Mouse (Mus musculus) brain, embryonic 14.5 days (tissue): ENCODE measurements at regions not wholly inside any gene's neighbourhood (a gene's known extent, or its start where the extent isn't known, plus 50 kb on each side); places are given as distances from the start of the nearest gene placed in this dataset.

Experiments used
- CTCF ChIP-seq: fragments of 200-500 bp; IDR thresholded peaks from 2 replicates; pipeline ENCODE4 v1.5.1; 2012; ENCODE audit warnings: inconsistent platforms, mild to moderate bottlenecking, moderate library complexity, borderline replicate concordance; ENCODE audit not compliant: insufficient read depth, insufficient read length; ENCODE audit errors: extremely low read depth
- POLR2A ChIP-seq: fragments of 200-500 bp; IDR thresholded peaks from 2 replicates; pipeline ENCODE4 v1.6.1; 2012; ENCODE audit warnings: mild to moderate bottlenecking, inconsistent platforms, borderline replicate concordance; ENCODE audit not compliant: poor library complexity, insufficient read depth, insufficient read length, severe bottlenecking; ENCODE audit errors: extremely low read depth

DNA sequence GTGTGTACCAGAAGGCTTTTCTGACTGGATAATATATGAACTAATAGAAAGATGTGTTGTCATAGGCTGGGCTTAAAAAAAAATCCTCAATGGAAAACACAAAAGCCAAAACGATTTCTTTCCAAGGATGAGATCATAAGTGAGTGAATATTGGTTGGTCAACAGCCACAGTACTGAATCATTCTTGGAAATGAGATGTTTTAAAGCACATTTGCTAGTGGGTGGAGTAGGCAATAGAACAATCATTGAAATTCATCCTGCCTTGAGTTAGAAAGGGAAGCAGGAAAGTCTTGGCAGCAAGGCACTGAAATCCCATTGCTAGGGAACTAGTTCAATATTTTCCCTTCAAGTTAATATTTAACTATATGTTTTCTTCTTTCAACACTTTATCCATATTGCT is 449.3 kb upstream of the Cldn34d start:
- TF ChIP-seq POLR2A (no peak), CTCF (no peak)
